Mouse (Mus musculus) liver, embryonic 13.5 days (tissue): Measurements from ENCODE around the gene Lin7c. TPM values are rescaled to one million over a fixed set of nuclear protein-coding genes. Genes with fewer than 3 reads are reported as not detected.
A peak's percentile ranks its signal among the peaks of the same experiment; 100 is the strongest.

ENCODE experiments used
- ATAC-seq: fragments of 200-750 bp; cut with Nextera tagmentation; 2 replicates; pipeline ENCODE4 v1.8.0; 2017; ENCODE audit warnings: low read depth, mild to moderate bottlenecking, moderate number of reproducible peaks, moderate library complexity
- DNase-seq: peaks from one replicate; pipeline ENCODE4 v3.0.0; 2022
- H3K27ac ChIP-seq: fragments of 300-500 bp; sonication (generic); 2 replicates; pipeline ENCODE4 v1.5.1; 2015; ENCODE audit warnings: moderate library complexity, mild to moderate bottlenecking, inconsistent platforms
- H3K27me3 ChIP-seq: fragments of 300-500 bp; sonication (generic); 2 replicates; pipeline ENCODE4 v1.6.1; 2015; ENCODE audit warnings: mild to moderate bottlenecking, inconsistent platforms
- H3K36me3 ChIP-seq: fragments of 300-500 bp; sonication (generic); 2 replicates; pipeline ENCODE4 v1.6.1; 2015; ENCODE audit warnings: mild to moderate bottlenecking, inconsistent platforms
- H3K4me1 ChIP-seq: fragments of 300-500 bp; sonication (generic); replicated peaks from 2 replicates; pipeline ENCODE4 v1.6.1; 2015; ENCODE audit warnings: inconsistent platforms
- H3K4me2 ChIP-seq: fragments of 300-500 bp; sonication (generic); 2 replicates; pipeline ENCODE4 v1.6.1; 2015; ENCODE audit warnings: inconsistent platforms, mild to moderate bottlenecking, moderate library complexity
- H3K4me3 ChIP-seq: fragments of 300-500 bp; sonication (generic); replicated peaks from 2 replicates; pipeline ENCODE4 v1.5.1; 2015; ENCODE audit warnings: mild to moderate bottlenecking, inconsistent platforms
- H3K9ac ChIP-seq: fragments of 300-500 bp; sonication (generic); 2 replicates; pipeline ENCODE4 v1.6.1; 2015; ENCODE audit warnings: mild to moderate bottlenecking, inconsistent platforms
- H3K9me3 ChIP-seq: fragments of 300-500 bp; sonication (generic); replicated peaks from 2 replicates; pipeline ENCODE4 v1.6.1; 2016; ENCODE audit warnings: inconsistent platforms
- WGBS: fragments of 180-500 bp; shearing (Covaris S2); methylation state at CpG from one replicate; pipeline ENCODE4 v1.1.7; 2015; ENCODE audit not compliant: insufficient replicate concordance; 5-methylcytosine and 5-hydroxymethylcytosine counted together
- polyA plus RNA-seq: library from polyadenylated mRNA; unstranded; fragments of >200 nt; fragmentation: Nextera tagmentation; extraction: Ambion mirVana; gene quantifications from 2 replicates; pipeline ENCODE4 v1.2.1, GENCODE M21; 2015

Lin7c gene
- polyA plus RNA-seq, 1 experiment from 2014 or later: 20.0 TPM

DNA sequence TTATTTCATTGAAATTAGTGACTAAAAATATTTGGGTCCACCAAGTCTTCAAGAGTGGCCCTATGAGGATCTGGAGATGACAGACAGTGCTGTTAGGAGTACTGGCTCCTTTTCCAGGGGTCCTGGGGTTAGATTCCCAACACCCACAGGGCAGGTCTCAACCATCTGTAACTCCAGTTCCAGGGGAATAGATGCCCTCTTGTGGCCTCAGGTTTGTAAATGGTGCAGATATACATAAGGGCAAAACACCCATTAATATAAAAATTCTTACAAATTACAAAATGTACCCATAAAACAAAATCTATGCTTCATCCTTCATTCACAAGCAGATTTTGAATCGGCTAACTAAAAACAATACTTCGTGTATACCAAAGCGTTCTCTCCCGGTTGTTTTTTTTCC, 585 bp upstream of the Lin7c start:
- Histone ChIP-seq H3K4me2 (peak overlapping the region; percentile 79), H3K4me1 (peaks cover 23% of the 10 kb centered on the region), H3K9ac (peak overlapping the region; percentile 95; the same call in 1 of the 2 replicates), H3K27me3 (no peaks in the 10 kb centered on the region), H3K4me3 (peak overlapping the region; percentile 96), H3K27ac (no peak overlapping the region), H3K9me3 (no peaks in the 10 kb centered on the region), H3K36me3 (peaks cover 10% of the 10 kb centered on the region)
- DNase-seq (no peak), ATAC-seq (no peak)
- WGBS: 37% methylated on average over 4 of the region's 4 CpGs

DNA sequence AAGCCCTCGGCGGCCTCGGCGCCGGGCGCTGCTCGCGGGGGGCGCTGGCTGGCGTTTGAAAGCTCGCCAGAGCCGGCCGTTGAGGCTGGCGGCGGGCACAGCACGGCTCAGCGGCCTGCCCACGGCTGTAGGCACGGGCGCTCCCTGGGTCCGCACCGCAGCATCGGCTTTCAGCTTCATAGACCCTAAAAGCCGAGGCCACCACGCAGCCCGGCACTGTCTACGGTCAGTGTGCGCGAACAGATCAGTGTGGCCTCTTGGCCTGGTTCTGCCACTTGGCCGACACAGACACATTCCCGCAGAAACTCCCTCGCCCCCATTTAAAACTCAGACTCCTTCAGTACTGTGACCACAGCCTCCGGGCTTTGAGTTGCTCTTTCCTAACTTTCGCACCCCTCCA, 378 bp downstream of the Lin7c start:
- peak overlapping the region; percentile 82 for H3K27ac ChIP-seq
- H3K9ac ChIP-seq: peak overlapping the region; percentile 95
- DNase-seq (no peak), ATAC-seq (peak; percentile 78)
- H3K9me3 ChIP-seq: no peaks in the 10 kb centered on the region
- H3K4me2 ChIP-seq: peak overlapping the region; percentile 79
- peak overlapping the region; percentile 96 for H3K4me3 ChIP-seq
- H3K4me1 ChIP-seq: peaks cover 23% of the 10 kb centered on the region
- WGBS: under 1% methylated on average over 33 of the region's 34 CpGs
- peaks cover 20% of the 10 kb centered on the region for H3K36me3 ChIP-seq
- H3K27me3 ChIP-seq: no peaks in the 10 kb centered on the region

DNA sequence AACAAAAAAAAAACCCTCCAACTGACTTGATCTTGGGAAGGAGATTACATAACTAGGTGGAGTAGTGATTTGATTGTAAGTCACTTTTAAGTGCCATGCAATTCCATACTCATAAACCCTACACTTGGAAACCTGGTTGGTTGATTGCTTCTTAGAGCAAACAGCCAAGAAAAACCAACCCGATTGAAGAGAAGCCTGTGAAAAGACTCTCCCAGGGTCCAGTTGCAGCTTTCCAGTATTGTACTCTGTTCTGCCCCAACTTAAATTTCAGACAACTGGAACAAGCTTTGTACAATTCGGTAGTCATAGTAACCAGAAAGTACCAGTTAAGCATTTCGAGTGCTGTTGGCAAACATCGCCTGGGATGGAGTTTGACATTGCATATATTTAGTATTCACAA, 818 bp downstream of the Lin7c start:
- DNase-seq: no peak
- no peak for ATAC-seq
- H3K27me3 ChIP-seq: no peaks in the 10 kb centered on the region
- H3K9me3 ChIP-seq: no peaks in the 10 kb centered on the region
- 29% methylated on average over 4 of the region's 4 CpGs for WGBS
- H3K4me1 ChIP-seq: peaks cover 23% of the 10 kb centered on the region
- H3K9ac ChIP-seq: peak overlapping the region; percentile 95
- peak overlapping the region; percentile 96 for H3K4me3 ChIP-seq
- H3K27ac ChIP-seq: peak overlapping the region; percentile 82
- H3K4me2 ChIP-seq: peak overlapping the region; percentile 79
- peaks cover 24% of the 10 kb centered on the region for H3K36me3 ChIP-seq

- Histone ChIP-seq H3K9me3 (no peaks in the 10 kb centered on the region), H3K9ac (no peak overlapping the region), H3K27me3 (no peaks in the 10 kb centered on the region), H3K4me2 (no peak overlapping the region), H3K27ac (no peak overlapping the region), H3K4me3 (no peak overlapping the region), H3K36me3 (peaks cover 61% of the 10 kb centered on the region), H3K4me1 (peaks cover 23% of the 10 kb centered on the region)
- 68% methylated on average over 7 of the region's 7 CpGs for WGBS
- ATAC-seq (no peak), DNase-seq (no peak)
Measured at GRCm38 (mm10) chr2:109896311-109896710, 5.7 kb downstream of the Lin7c start.

- no peaks in the 10 kb centered on the region for H3K9me3 ChIP-seq
- WGBS: 70% methylated on average over 7 of the region's 7 CpGs
- H3K27me3 ChIP-seq: no peaks in the 10 kb centered on the region
- H3K4me3 ChIP-seq: no peak overlapping the region
- H3K36me3 ChIP-seq: peaks cover 40% of the 10 kb centered on the region
- H3K4me2 ChIP-seq: no peak overlapping the region
- DNase-seq: no peak
- no peak for ATAC-seq
- no peaks in the 10 kb centered on the region for H3K4me1 ChIP-seq
- H3K9ac ChIP-seq: no peak overlapping the region
- H3K27ac ChIP-seq: no peak overlapping the region
Measured at GRCm38 (mm10) chr2:109902869-109903268, 12.2 kb downstream of the Lin7c start.

DNA sequence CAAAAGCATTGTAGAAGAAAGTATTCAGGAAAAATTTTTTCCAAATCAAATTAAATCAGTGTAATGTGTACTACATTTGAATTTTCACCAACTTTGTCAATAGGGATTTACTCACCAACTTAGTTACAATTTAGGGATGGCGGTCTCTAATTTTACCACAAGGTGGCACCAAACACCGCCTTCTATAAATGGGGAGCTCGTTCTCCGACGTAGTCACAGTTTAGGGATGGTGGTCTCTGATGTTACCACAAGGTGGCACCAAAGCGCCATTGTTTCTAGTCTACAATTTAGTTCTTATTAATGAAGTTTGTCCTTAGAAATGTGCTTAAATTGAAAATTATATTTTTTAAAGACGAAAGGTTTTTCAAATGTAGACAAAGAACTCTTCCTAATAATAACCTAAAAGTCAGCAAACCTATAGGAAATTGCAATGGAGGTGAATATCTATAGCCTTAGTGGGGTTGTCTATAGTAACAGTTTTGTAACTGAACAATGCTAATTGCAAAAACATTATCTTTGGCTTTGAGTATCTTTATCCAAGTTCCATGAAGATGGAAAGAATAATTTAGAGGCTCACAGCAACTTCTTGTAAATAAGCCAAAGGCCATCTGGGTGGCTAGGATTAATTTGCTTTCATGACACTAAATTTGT, 13.6 kb downstream of the Lin7c start:
- Histone ChIP-seq H3K27ac (no peak overlapping the region), H3K36me3 (peaks cover 28% of the 10 kb centered on the region), H3K4me1 (peaks cover 6% of the 10 kb centered on the region), H3K4me2 (no peak overlapping the region), H3K27me3 (no peaks in the 10 kb centered on the region), H3K9me3 (no peaks in the 10 kb centered on the region), H3K4me3 (no peak overlapping the region), H3K9ac (no peak overlapping the region)
- peak; percentile 72 for DNase-seq
- WGBS: under 1% methylated on average over 7 of the region's 7 CpGs
- peak; percentile 75 for ATAC-seq

DNA sequence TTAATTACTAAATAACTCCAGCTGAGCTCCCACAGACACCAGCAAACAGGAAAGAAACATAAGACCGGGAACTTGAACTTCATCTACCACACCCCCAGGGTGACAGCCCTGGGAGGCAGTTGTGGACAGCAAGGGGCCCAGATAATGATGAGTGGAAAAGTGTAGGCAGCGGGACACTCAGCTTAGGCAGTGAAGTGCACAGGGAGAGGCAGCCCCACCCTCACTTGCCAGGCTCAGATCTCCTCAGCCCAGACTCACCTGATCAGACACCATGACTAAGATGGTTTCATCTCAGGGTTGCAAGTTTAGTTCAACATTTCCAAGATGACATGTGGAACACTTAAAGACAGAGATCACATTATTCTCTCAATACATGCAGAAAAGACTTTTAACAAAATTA, 18.5 kb downstream of the Lin7c start:
- no peak overlapping the region for H3K9ac ChIP-seq
- H3K9me3 ChIP-seq: no peaks in the 10 kb centered on the region
- H3K4me1 ChIP-seq: peaks cover 9% of the 10 kb centered on the region
- H3K27me3 ChIP-seq: peaks cover 4% of the 10 kb centered on the region; the same call in 1 of the 2 replicates
- ATAC-seq (peak; percentile 78), DNase-seq (peak; percentile 67)
- no peak overlapping the region for H3K4me3 ChIP-seq
- H3K36me3 ChIP-seq: no peaks in the 10 kb centered on the region
- WGBS: 41% methylated on average over 2 of the region's 2 CpGs
- no peak overlapping the region for H3K27ac ChIP-seq
- no peak overlapping the region for H3K4me2 ChIP-seq

- Histone ChIP-seq H3K4me3 (no peak overlapping the region), H3K36me3 (no peaks in the 10 kb centered on the region), H3K4me1 (peaks cover 16% of the 10 kb centered on the region), H3K9me3 (no peaks in the 10 kb centered on the region), H3K27ac (no peak overlapping the region), H3K4me2 (no peak overlapping the region), H3K27me3 (peaks cover 4% of the 10 kb centered on the region; the same call in 1 of the 2 replicates), H3K9ac (no peak overlapping the region)
- 84% methylated on average over 8 of the region's 8 CpGs for WGBS
- no peak for ATAC-seq
- no peak for DNase-seq
Measured at GRCm38 (mm10) chr2:109912216-109912615, 21.6 kb downstream of the Lin7c start.

DNA sequence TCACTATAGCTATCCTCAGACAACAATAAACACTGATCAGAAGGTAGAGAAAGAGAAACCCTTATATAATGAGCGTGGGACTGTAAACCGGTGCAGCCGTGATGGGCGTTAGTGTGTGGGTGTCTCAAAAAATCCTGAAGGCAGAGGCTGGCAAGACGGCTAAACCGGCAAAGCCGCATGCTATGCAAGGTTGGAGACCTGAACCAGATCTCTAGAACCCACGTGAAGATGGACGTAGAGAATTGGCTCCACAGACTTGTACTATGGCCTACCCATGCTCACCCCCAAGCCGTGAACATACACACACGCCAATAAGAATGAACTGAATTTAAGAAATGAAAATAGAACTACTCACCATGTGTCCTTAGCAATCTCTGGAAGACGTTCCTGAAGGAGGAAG, 22.1 kb downstream of the Lin7c start:
- DNase-seq (no peak), ATAC-seq (no peak)
- Histone ChIP-seq H3K4me1 (peaks cover 16% of the 10 kb centered on the region), H3K4me3 (no peak overlapping the region), H3K9ac (no peak overlapping the region), H3K9me3 (no peaks in the 10 kb centered on the region), H3K27me3 (peaks cover 4% of the 10 kb centered on the region; the same call in 1 of the 2 replicates), H3K36me3 (no peaks in the 10 kb centered on the region), H3K27ac (no peak overlapping the region), H3K4me2 (no peak overlapping the region)
- WGBS: 69% methylated on average over 12 of the region's 12 CpGs

DNA sequence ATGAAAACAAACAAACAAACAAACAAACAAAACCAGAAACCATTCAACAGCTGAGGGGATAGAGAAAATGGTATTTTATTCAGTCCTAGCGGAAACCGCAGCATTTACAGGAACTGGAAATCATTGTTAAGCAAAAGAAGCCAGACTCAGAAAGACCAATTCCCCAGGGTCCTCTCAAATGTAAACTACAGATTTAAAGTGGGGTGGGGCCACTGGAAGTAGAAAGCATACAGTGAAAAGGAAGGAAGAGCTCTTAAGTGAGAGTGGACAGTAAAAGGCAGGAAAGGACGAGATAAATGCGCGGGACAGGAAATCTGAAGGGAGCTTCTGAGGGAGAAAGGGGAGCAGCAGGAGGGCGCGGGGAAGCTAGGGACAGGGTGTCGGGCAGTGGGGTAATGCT, 22.6 kb downstream of the Lin7c start:
- DNase-seq (no peak), ATAC-seq (no peak)
- WGBS: 24% methylated on average over 8 of the region's 8 CpGs

DNA sequence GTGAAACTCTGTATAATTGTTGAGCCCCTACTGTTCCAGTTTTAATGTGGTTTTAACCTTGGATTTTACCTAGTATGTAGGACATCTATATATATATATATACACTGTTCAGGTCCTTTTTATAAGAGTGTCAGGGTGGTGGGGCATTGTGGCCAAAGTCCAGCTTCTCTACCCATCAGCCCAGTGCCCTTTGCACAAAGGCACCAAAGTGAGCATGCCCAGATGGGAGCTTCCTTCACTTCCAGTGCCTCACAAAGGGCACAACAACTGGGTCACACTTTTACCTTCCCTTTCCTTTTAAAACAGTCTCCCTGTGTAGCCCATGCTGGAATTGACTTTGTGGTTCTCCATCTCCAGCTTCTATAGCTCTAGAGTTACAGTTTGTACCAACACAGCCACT, 23.9 kb downstream of the Lin7c start:
- Histone ChIP-seq H3K27ac (no peak overlapping the region), H3K36me3 (no peaks in the 10 kb centered on the region), H3K27me3 (peaks cover 4% of the 10 kb centered on the region; the same call in 1 of the 2 replicates), H3K9me3 (no peaks in the 10 kb centered on the region), H3K9ac (no peak overlapping the region), H3K4me3 (no peak overlapping the region), H3K4me2 (no peak overlapping the region), H3K4me1 (peaks cover 25% of the 10 kb centered on the region)
- DNase-seq (no peak), ATAC-seq (no peak)

More for the DNA sequence above, 22.6 kb downstream of the Lin7c start:
- no peaks in the 10 kb centered on the region for H3K36me3 ChIP-seq
- H3K4me1 ChIP-seq: peaks cover 17% of the 10 kb centered on the region
- no peaks in the 10 kb centered on the region for H3K9me3 ChIP-seq
- peaks cover 4% of the 10 kb centered on the region; the same call in 1 of the 2 replicates for H3K27me3 ChIP-seq
- H3K27ac ChIP-seq: no peak overlapping the region
- no peak overlapping the region for H3K9ac ChIP-seq
- H3K4me3 ChIP-seq: no peak overlapping the region
- H3K4me2 ChIP-seq: peak overlapping the region; percentile 6; the same call in 1 of the 2 replicates
